Mouse (Mus musculus): ENCODE results near the gene Gpr183.

Gene Gpr183

DNA sequence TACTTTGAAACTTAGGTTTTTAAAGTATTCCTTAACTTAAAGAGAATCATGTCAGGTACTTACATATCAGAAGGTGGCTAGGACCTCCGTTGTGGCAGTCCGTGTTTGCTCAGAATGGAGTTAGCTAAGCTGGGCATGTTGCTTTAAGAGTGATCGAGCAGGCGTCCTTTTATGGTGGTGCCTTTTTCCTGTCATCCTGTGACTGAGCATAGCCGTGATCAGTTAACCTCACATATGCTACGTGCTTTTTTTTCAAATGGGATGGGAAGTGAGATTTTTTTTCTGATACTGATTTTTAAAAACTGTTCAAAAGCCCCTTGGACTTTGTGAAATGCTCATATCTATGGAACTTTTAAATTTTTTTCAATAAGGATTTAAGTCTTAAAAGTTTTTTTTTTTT lies at the start of gene Gpr183:
Gene Gpr183, minus strand, starts transcription at position 206 of the 400 bp plus-strand sequence.
- in situ Hi-C loops (cut with MboI; ENCODE audit: low pct_unique_long_range_greater_than_20kb in 1 of 2, low sequenced_read_pairs in 2 of 2, unreplicated experiment in 1 of 2) = no loop called here

DNA sequence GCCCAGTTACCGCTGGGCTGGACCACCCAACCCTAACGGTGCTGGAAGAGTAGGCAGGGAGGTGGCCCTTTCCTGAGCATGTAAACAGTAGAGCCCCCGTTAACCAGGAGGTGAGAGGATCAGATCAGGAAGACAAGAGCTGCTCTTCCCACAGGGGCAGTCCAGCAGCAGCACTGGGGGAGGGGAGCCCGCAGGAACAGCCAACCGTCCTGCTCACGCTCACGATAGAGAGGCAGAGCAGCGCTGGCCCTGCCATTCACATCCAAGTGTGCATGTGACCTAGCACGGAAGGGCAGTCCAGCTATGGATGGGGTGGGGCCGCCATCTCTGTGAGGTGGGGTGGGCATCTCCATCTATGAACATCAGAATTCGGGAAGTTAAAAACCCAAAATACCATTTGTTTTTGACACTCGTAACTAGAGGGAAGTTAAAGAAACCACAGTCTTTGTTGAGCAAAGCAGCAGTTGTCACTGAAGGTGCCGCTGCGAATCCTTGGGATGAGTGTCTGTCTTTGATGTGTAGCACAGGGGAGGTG lies 48.5 kb upstream of the Gpr183 start:
- in situ Hi-C loops (cut with MboI; ENCODE audit: low pct_unique_long_range_greater_than_20kb in 1 of 2, low sequenced_read_pairs in 2 of 2, unreplicated experiment in 1 of 2) = no loop called here

DNA sequence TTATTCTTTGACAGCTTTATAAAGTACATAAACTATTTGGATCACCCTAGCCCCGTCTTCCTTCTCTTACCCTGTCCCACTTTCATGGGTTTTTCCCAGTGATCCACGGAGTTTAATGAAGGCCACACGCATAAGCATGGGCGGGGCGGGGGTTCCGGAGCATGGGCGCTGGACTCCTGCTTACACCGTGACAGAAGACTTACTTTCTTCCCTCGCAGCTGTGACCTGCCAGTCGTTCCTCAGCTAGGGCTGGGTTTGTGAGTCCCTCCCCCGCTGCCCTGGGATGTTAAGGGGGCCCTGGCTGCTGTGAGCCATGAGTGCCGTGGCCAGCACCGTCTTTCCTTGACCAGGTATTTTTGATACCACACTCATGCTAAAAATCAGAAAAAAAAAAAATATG lies 47.8 kb upstream of the Gpr183 start:
- in situ Hi-C loops (cut with MboI; ENCODE audit: low pct_unique_long_range_greater_than_20kb in 1 of 2, low sequenced_read_pairs in 2 of 2, unreplicated experiment in 1 of 2) = no loop called here

DNA sequence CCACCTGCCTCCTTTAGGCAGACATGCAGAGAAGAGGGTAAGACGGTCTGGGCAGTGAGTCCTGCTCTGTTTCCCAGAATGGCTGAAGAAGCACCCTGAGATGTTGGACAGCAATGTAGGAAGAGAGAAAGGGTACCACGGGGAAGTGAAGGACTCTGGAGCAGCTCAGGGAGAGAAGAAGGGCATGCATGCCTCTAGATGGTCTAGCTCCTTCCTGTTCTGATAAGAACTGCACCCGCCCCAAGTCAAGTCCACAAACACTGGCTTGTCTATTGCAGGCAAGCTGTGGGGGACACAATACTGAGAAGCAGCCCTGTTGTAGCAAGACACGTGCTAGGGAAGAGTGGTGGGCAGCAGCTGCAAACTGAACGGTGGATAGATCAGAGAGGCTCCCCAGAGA lies 47.2 kb upstream of the Gpr183 start:
- in situ Hi-C loops (cut with MboI; ENCODE audit: low pct_unique_long_range_greater_than_20kb in 1 of 2, low sequenced_read_pairs in 2 of 2, unreplicated experiment in 1 of 2) = no loop called here

DNA sequence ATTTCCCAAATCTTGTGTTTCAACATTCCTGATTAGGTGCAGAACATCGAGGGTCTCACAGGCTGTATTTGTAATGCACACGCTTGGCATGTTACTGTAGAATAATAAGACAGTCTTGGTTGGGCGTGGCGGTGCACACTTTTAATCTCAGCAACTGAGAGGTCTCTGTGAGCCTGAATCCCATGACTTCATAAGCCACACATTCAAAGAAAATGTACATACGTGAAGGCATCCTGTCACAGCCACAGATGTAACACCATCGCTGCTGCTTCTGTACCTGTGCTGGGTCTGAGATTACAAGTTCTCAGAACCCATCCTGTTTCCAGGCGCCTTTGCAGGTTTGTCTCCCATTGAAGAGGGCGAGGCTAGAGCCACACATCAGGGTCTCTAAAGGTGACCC lies 46.8 kb upstream of the Gpr183 start:
- in situ Hi-C loops (cut with MboI; ENCODE audit: low pct_unique_long_range_greater_than_20kb in 1 of 2, low sequenced_read_pairs in 2 of 2, unreplicated experiment in 1 of 2) = no loop called here

DNA sequence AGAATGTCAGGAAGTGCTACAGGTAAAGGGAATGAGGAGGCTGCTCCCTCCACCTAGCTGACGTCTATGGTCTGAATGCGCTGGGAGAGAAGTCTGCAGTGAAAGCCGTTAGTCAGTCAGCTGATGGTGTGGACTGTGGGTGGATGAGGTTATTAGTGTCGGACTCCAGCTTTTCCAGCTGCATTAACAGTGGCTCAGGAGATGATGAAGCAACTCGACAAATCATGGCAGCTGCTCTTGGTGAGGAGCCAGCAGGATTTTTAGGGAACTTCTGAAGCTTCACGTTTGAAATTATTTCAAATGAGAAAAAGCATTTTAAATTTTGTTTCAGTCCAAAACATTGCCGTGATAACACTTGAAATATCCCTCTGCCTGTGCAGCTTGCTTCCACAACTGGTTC lies 45.3 kb upstream of the Gpr183 start:
- in situ Hi-C loops (cut with MboI; ENCODE audit: low pct_unique_long_range_greater_than_20kb in 1 of 2, low sequenced_read_pairs in 2 of 2, unreplicated experiment in 1 of 2) = no loop called here

DNA sequence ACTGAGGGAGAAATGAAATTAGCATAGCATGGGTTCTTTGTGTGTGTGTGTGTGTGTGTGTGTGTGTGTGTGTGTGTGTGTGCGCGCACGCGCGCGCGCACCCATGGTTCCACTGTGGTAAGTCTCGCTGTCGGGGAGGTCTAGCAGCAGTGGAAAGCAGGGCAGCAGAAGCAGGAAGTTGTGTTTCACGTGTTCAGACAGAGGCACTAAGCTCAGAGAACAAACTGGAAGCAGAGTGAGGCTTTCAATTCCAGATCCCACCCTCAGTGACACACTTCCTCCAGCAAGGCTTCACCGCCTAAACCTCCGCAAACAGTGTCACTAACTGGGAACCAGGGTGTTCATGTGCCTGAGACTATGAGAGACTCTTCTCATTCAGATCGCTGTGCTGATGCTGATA lies 44.5 kb upstream of the Gpr183 start:
- in situ Hi-C loops (cut with MboI; ENCODE audit: low pct_unique_long_range_greater_than_20kb in 1 of 2, low sequenced_read_pairs in 2 of 2, unreplicated experiment in 1 of 2) = no loop called here

DNA sequence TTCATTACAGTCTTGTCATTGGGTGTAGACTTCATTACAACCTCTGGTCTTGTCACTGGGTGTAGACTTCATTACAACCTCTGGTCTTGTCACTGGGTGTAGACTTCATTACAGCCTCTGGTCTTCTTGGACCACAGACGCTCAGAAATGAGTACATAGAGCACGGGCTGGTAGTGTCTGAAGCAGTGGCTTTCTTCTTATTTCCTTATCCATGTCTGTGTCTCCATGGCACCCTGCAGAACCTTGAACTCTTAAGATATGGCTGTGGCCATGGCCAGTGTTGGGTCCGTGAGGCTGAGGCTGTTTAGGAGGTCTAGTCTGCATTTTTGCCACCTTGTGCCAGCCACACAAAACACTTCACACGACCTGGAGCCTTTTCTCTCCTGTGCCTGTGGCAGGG lies 43.3 kb upstream of the Gpr183 start:
- in situ Hi-C loops (cut with MboI; ENCODE audit: low pct_unique_long_range_greater_than_20kb in 1 of 2, low sequenced_read_pairs in 2 of 2, unreplicated experiment in 1 of 2) = no loop called here

DNA sequence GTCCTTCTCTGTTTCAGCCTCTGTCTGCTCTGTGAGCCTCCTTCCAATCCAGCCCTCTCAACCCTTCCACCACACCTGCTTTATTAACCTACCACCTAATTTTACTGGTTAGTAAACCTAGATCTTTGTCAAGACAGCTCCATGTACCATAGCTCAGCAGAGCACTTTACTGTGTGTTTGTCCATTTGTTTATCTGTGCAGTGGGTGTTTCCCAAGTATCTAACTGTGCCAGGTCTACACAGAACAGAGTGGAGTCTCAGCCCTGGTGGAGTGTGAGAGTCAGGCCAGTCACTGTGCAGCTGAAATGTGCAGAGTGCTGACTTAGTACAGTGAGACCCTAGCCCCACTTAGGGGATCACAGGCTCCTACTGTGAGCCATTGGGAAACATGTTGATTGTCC lies 38.8 kb upstream of the Gpr183 start:
- in situ Hi-C loops (cut with MboI; ENCODE audit: low pct_unique_long_range_greater_than_20kb in 1 of 2, low sequenced_read_pairs in 2 of 2, unreplicated experiment in 1 of 2) = no loop called here

DNA sequence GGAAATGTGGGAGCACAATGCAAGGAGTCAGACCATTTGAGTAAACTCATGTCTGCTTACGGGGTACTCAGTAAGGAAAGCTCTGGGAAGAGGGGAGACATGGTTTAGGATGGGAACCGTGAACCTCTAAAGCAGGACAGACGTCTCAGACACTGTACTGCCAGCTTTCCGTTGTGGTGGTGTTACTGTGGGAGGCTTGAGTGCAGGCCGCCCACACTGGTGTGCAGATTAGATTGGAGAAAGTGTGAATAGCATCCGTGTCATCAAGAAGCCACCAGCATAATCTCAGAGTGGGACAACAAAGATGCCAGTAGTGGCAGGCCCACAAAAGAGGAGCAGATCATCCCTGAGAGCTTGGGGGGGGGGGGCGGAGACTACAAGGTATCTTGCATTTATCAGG lies 37.2 kb upstream of the Gpr183 start:
- in situ Hi-C loops (cut with MboI; ENCODE audit: low pct_unique_long_range_greater_than_20kb in 1 of 2, low sequenced_read_pairs in 2 of 2, unreplicated experiment in 1 of 2) = no loop called here

DNA sequence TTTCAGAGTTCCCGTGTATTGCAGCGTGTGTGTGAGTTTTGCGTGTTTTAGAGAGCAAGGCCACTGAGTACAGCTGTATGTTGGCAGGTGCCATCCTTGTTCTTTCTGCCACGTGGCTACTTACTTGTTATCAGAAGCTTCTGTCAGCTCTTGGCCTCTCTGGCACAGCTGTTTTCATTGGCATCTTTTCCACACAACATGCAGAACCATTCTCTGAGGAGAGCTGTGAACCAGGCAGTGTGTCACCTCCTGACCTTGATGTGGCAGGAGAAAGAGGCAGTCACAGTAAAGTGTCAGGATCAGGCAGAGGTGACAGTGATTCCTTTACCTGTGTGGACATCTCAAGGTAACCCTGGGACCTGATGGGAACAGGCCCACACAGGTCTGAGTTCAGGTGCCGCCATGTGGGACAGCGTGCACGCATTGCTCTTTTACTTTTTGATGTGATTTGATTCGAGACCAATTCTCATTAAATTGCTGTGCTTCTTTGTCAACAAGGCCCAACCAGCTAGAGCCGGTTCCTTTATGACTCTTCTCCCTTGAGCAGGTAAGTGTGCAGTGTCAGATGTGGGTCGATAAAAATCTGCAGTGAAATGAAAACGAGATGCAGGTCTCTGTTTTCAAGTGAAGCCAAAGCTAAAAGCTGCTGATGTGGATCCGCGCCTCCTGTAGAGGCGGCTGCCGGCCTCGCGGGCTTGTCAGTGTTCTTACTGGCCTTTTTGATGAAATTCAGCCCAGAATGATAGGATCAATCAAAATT lies 35.5 kb upstream of the Gpr183 start:
- in situ Hi-C loops (cut with MboI; ENCODE audit: low pct_unique_long_range_greater_than_20kb in 1 of 2, low sequenced_read_pairs in 2 of 2, unreplicated experiment in 1 of 2) = no loop called here

DNA sequence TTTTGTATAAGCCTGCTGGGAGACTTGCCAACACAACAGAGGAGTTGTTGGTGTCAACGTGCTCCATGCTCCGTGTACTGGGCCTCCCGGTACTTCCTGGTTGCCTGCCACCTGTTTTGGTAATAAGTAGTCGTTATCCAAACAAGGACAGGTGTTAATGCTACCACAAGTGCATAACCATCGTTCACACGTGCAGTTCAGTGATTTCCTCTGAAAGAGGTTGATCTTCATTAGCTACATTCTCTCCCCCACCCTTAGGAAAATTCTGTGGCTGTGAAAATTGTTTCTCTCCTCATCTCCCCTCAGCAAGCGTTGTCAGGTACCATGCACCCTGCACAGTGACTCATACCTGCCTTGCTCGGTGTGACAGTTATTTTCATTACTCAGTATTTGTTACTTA lies 34.5 kb upstream of the Gpr183 start:
- in situ Hi-C loops (cut with MboI; ENCODE audit: low pct_unique_long_range_greater_than_20kb in 1 of 2, low sequenced_read_pairs in 2 of 2, unreplicated experiment in 1 of 2) = no loop called here

DNA sequence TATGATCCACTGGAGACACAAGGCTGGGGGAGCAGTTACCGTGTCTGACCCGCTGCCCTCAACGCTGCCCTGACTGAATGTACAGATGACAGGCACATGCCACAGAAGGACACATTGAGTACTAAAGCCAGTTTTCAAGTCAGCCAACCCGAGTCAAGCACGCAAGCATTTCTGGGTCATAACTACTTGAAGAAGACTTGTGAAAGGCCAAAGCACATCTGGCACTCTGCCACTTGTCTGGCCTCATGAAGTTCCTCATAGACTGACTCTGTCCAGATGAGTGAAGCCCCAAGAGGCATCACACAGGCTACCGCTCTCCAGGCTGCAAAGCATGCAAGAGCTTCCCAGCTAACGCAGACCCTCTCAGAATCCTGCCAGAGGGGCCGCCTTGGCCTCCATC lies 31.8 kb upstream of the Gpr183 start:
- in situ Hi-C loops (cut with MboI; ENCODE audit: low pct_unique_long_range_greater_than_20kb in 1 of 2, low sequenced_read_pairs in 2 of 2, unreplicated experiment in 1 of 2) = no loop called here

DNA sequence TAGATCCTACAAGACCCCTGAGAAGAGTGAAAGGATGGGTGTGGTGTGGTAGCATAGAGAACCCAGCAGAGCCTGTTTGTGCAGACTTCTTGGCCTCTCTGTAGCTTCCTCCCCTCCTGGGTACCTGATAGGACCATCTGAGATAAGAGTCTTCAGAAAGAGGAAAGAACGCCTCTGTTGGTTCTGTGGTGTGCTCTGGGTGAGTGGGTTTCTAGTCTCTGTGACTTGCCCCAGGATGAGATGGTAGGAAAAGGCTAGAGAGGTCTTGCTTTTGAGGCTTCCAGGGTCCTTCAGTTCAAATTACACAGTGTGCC lies 30.5 kb upstream of the Gpr183 start:
- in situ Hi-C loops (cut with MboI; ENCODE audit: low pct_unique_long_range_greater_than_20kb in 1 of 2, low sequenced_read_pairs in 2 of 2, unreplicated experiment in 1 of 2) = no loop called here

DNA sequence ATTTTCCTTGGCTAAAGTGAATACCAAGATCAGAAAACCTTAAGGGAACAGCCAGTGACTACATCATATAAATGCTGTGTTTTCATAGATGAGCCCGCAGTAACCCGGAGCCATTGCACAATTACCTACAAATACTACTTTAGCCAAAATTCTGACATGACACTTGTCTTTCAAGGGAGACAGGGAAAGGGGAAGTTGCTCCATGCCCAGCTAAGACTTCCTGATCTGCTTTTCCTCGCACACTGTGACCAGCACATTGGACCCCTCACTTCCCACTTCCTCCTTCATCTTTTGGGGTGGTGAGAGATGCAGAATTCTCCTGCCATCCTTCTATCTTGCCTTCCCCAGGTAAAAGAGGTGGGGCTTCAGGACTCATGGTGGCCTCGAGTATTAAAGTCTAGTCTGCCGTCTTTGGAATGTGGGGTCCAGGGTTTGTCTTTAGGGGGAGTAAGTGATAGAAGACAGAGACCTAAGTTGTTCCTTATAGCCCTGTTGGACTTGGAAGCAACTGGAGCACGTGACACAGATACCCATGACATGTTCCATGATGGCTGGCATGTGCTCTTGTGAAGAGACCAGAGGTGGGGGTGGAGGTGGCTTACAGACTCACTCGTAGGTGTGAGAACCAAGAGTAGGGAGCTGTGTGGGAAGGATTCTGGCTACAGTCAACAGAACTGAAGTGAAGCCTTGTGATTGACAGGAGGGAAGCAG lies 30.0 kb upstream of the Gpr183 start:
- in situ Hi-C loops (cut with MboI; ENCODE audit: low pct_unique_long_range_greater_than_20kb in 1 of 2, low sequenced_read_pairs in 2 of 2, unreplicated experiment in 1 of 2) = no loop called here

DNA sequence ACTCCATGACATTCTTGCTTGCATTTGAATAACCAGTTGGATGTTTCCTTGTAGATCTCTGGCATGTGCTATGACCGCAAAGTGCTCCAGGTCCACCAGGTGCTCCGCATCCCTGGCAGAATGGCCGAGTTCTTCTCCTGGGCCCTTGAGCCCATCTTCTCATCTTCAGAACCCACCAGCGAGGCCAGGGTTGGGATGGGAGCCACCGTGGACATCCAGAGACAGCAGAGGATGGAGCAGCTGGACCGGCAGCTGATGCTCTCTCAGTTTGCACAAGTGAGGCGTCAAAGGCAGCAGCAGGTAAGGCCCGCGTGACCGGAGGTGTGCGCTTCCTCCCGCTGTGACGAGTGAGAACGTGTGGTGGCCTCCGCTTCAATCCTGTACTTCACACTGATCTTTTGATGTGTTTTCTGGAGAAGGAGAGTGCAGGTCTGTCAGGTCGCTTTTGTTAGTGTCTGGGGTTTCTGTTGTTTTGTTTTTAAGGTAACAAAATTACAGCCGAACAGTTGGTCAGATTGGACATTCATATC lies 29.2 kb upstream of the Gpr183 start:
- in situ Hi-C loops (cut with MboI; ENCODE audit: low pct_unique_long_range_greater_than_20kb in 1 of 2, low sequenced_read_pairs in 2 of 2, unreplicated experiment in 1 of 2) = no loop called here

DNA sequence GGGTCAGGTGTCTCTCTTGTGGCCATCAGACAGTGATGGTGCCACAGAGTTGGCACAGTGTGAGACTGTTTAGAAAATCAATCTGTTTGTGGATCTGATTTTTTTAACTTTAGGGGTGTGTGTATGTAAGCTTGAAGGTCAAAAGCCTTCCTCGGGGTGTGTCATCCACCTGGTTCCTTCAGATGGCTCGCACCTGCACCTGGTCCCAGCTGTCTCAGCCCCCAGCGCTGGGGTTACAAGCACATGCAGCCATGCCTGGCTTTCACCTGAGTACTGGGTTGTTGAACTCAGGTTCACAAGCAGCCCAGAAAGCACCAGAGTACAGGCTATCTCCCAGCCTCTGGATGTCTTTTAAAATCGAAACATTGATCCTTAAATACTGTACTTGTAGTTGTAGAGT lies 28.6 kb upstream of the Gpr183 start:
- in situ Hi-C loops (cut with MboI; ENCODE audit: low pct_unique_long_range_greater_than_20kb in 1 of 2, low sequenced_read_pairs in 2 of 2, unreplicated experiment in 1 of 2) = no loop called here

DNA sequence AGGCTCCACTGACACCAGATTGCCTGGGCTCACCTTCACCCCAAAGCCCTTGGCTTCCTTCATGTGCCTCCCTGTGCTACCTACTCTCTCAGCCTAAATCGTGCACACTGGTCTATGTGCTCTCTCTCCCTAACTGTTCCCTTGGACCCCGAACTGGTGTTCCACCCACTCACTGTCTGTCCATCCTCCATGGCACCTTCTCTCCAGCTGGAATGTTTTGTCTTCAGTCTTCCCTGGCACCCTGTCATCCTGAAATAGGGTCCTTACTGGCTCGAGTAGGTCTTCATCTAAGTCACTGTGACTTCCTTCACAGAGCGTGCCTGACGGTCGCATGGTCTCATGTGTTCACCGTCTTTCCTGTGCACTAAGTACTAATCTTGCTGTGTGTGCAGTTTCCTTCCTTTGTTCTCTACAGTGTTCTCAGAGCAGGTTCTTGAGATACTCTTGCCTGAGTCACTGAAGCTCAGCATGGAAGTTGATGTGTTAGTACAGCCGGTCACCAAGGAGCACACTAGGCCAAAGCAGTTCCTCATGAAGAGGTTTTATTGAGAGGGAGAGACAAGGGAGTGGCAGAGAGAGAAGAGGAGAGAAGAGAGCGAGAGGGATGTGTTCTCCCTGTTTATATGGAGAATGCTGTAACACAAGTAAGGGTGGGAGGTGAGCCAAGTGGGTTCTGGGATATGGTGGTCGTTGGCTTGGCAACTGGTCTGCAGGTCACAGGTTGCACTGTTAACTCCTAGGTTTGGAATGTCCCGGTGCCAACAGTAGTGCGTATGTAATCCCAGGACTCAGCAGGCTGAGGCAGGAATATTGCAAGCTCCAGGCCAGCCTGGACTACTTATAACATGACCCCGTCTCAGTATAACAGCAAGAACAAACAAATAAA lies 27.6 kb upstream of the Gpr183 start:
- in situ Hi-C loops (cut with MboI; ENCODE audit: low pct_unique_long_range_greater_than_20kb in 1 of 2, low sequenced_read_pairs in 2 of 2, unreplicated experiment in 1 of 2) = no loop called here

DNA sequence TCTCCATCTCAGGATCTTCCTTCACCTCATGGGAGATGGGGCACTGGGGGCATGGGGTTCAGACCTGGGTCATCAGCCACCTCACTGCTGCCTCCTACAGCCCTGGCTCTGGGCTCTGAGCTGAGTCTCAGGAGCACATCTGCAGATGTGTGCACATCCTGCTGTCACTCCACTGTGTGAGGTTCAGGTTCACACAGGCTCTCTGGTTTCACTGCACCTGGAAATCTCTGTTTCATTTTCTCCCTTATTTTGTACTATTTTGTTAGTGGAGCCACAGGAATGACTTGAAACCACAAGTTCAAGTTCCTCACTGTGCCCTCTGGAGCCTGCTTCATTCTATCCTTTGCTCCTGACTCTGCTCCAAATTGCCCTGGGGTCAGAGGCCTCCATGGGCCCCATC lies 26.9 kb upstream of the Gpr183 start:
- in situ Hi-C loops (cut with MboI; ENCODE audit: low pct_unique_long_range_greater_than_20kb in 1 of 2, low sequenced_read_pairs in 2 of 2, unreplicated experiment in 1 of 2) = no loop called here

Data from mouse embryonic stem cell (cell line).